Mouse (Mus musculus) embryonic fibroblast, embryonic 13.5 days (primary cell): ENCODE measurements around the gene N4bp2l2.
"Not testable (repeated sequence)": the region's sequence is repeated elsewhere in the genome, so short reads cannot be mapped to it uniquely, and the experiment has no call there.

ENCODE experiments used
- CTCF ChIP-seq: IDR thresholded peaks from 2 replicates; pipeline ENCODE4 v1.5.1; 2011; ENCODE audit warnings: mild to moderate bottlenecking, control low read depth, low read length, moderate library complexity, borderline replicate concordance; ENCODE audit not compliant: insufficient read depth
- POLR2A ChIP-seq: IDR thresholded peaks from 2 replicates; pipeline ENCODE4 v1.6.1; 2011; ENCODE audit warnings: low read depth, mild to moderate bottlenecking, control low read depth, low read length, moderate library complexity

DNA sequence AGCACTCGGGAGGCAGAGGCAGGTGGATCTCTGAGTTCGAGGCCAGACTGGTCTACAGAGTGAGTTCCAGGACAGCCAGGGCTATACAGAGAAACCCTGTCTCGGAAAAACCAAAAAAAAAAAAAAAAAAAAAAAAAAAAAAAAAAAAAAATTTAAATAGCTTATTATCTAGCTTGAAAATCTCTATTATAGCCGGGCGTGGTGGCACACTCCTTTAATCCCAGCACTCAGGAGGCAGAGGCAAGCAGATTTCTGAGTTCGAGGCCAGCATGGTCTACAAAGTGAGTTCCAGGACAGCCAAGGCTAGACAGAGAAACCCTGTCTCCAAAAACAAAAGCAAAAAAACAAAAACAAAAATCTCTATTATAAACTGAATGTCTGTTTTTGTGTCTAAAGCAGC is 6.6 kb downstream of the N4bp2l2 start:
- not testable (repeated sequence) for TF ChIP-seq CTCF, POLR2A
